Mouse (Mus musculus): ENCODE results near the gene H2afv. TPM values are rescaled to one million over a fixed set of nuclear protein-coding genes. Genes with fewer than 3 reads are reported as not detected.

The H2afv gene
- polyA plus RNA-seq, 1 experiment from 2014 or later, result 581 TPM

GRCm38 (mm10) chr11:6404699-6405566 lies 39.3 kb downstream of the H2afv start:
- Histone ChIP-seq H3K27ac (ENCODE audit: low read length) (peak overlapping the region; percentile 75), H3K9me3 (ENCODE audit: control insufficient read depth, low read length) (no peaks in the 10 kb centered on the region), H3K27me3 (ENCODE audit: control insufficient read depth, insufficient read depth, low read depth, low read length) (no peaks in the 10 kb centered on the region), H3K4me3 (ENCODE audit: low read length) (no peak overlapping the region), H3K36me3 (ENCODE audit: control insufficient read depth, insufficient read depth, low read length) (peaks cover 33% of the 10 kb centered on the region), H3K4me2 (ENCODE audit: low read depth, low read length) (no peak overlapping the region), H3K9ac (ENCODE audit: low read length) (no peak overlapping the region; the same call in none of the 2 replicates), H3K4me1 (replicated peaks; ENCODE audit: control insufficient read depth, insufficient read depth, low read length) (peaks cover 30% of the 10 kb centered on the region)
- peak; percentile 80 for ATAC-seq (ENCODE audit: low read depth)
- WGBS, result 66% methylated on average over 9 of the region's 9 CpGs

- 91% methylated on average over 5 of the region's 5 CpGs for WGBS
- H3K27ac ChIP-seq (ENCODE audit: low read length), result peak overlapping the region; percentile 75; the same call in 1 of the 2 replicates
These were observed 40.3 kb downstream of the H2afv start for GRCm38 (mm10) chr11:6403830-6404405.

GRCm38 (mm10) chr11:6402515-6403510 lies 41.4 kb downstream of the H2afv start:
- no peak overlapping the region for H3K9ac ChIP-seq (ENCODE audit: low read length)
- H3K27me3 ChIP-seq (ENCODE audit: control insufficient read depth, insufficient read depth, low read depth, low read length), result no peaks in the 10 kb centered on the region
- no peaks in the 10 kb centered on the region for H3K9me3 ChIP-seq (ENCODE audit: control insufficient read depth, low read length)
- WGBS, result 87% methylated on average over 19 of the region's 19 CpGs
- H3K4me3 ChIP-seq (ENCODE audit: low read length), result no peak overlapping the region
- H3K4me2 ChIP-seq (ENCODE audit: low read depth, low read length), result no peak overlapping the region
- H3K27ac ChIP-seq (ENCODE audit: low read length), result no peak overlapping the region
- peaks cover 44% of the 10 kb centered on the region for H3K36me3 ChIP-seq (ENCODE audit: control insufficient read depth, insufficient read depth, low read length)
- no peak for ATAC-seq (ENCODE audit: low read depth)
- peaks cover 30% of the 10 kb centered on the region for H3K4me1 ChIP-seq (replicated peaks; ENCODE audit: control insufficient read depth, insufficient read depth, low read length)

More at GRCm38 (mm10) chr11:6403830-6404405, 40.3 kb downstream of the H2afv start:
- Histone ChIP-seq H3K4me3 (ENCODE audit: low read length) (no peak overlapping the region), H3K9me3 (ENCODE audit: control insufficient read depth, low read length) (no peaks in the 10 kb centered on the region), H3K4me2 (ENCODE audit: low read depth, low read length) (no peak overlapping the region), H3K27me3 (ENCODE audit: control insufficient read depth, insufficient read depth, low read depth, low read length) (no peaks in the 10 kb centered on the region), H3K9ac (ENCODE audit: low read length) (no peak overlapping the region; the same call in 1 of the 2 replicates), H3K4me1 (replicated peaks; ENCODE audit: control insufficient read depth, insufficient read depth, low read length) (peaks cover 30% of the 10 kb centered on the region), H3K36me3 (ENCODE audit: control insufficient read depth, insufficient read depth, low read length) (peaks cover 41% of the 10 kb centered on the region)
- ATAC-seq (ENCODE audit: low read depth), result no peak

GRCm38 (mm10) chr11:6398141-6398540 lies 46.1 kb downstream of the H2afv start:
- H3K4me3 ChIP-seq (ENCODE audit: low read length), result no peak overlapping the region
- 88% methylated on average over 10 of the region's 10 CpGs for WGBS
- no peak overlapping the region for H3K4me2 ChIP-seq (ENCODE audit: low read depth, low read length)

GRCm38 (mm10) chr11:6395565-6395964 lies 48.7 kb downstream of the H2afv start:
- ATAC-seq (ENCODE audit: low read depth), result no peak
- Histone ChIP-seq H3K9ac (ENCODE audit: low read length) (no peak overlapping the region), H3K27me3 (ENCODE audit: control insufficient read depth, insufficient read depth, low read depth, low read length) (no peaks in the 10 kb centered on the region), H3K4me2 (ENCODE audit: low read depth, low read length) (no peak overlapping the region), H3K36me3 (ENCODE audit: control insufficient read depth, insufficient read depth, low read length) (peaks cover 36% of the 10 kb centered on the region), H3K27ac (ENCODE audit: low read length) (no peak overlapping the region), H3K9me3 (ENCODE audit: control insufficient read depth, low read length) (no peaks in the 10 kb centered on the region), H3K4me1 (replicated peaks; ENCODE audit: control insufficient read depth, insufficient read depth, low read length) (peaks cover 2% of the 10 kb centered on the region; the same call in 1 of the 2 replicates), H3K4me3 (ENCODE audit: low read length) (no peak overlapping the region)
- WGBS, result 89% methylated on average over 5 of the region's 5 CpGs

More at GRCm38 (mm10) chr11:6398141-6398540, 46.1 kb downstream of the H2afv start:
- Histone ChIP-seq H3K27ac (ENCODE audit: low read length) (no peak overlapping the region), H3K9me3 (ENCODE audit: control insufficient read depth, low read length) (no peaks in the 10 kb centered on the region), H3K9ac (ENCODE audit: low read length) (no peak overlapping the region), H3K36me3 (ENCODE audit: control insufficient read depth, insufficient read depth, low read length) (peaks cover 42% of the 10 kb centered on the region), H3K27me3 (ENCODE audit: control insufficient read depth, insufficient read depth, low read depth, low read length) (no peaks in the 10 kb centered on the region), H3K4me1 (replicated peaks; ENCODE audit: control insufficient read depth, insufficient read depth, low read length) (peaks cover 2% of the 10 kb centered on the region; the same call in 1 of the 2 replicates)
- ATAC-seq (ENCODE audit: low read depth), result no peak

- no peak for ATAC-seq (ENCODE audit: low read depth)
- WGBS, result 27% methylated on average over 1 of the region's 1 CpGs
- H3K4me1 ChIP-seq (replicated peaks; ENCODE audit: control insufficient read depth, insufficient read depth, low read length), result peaks cover 11% of the 10 kb centered on the region
- 0 out of 2 replicates have a peak overlapping the region, but pooled peaks have one; percentile 31 for H3K9ac ChIP-seq (ENCODE audit: low read length)
- no peak overlapping the region for H3K4me2 ChIP-seq (ENCODE audit: low read depth, low read length)
- peak overlapping the region; percentile 68 for H3K27ac ChIP-seq (ENCODE audit: low read length)
- no peaks in the 10 kb centered on the region for H3K27me3 ChIP-seq (ENCODE audit: control insufficient read depth, insufficient read depth, low read depth, low read length)
- H3K9me3 ChIP-seq (ENCODE audit: control insufficient read depth, low read length), result no peaks in the 10 kb centered on the region
- H3K36me3 ChIP-seq (ENCODE audit: control insufficient read depth, insufficient read depth, low read length), result peaks cover 23% of the 10 kb centered on the region
- H3K4me3 ChIP-seq (ENCODE audit: low read length), result no peak overlapping the region
These were observed 50.4 kb downstream of the H2afv start for GRCm38 (mm10) chr11:6393866-6394265.

- H3K36me3 ChIP-seq (ENCODE audit: control insufficient read depth, insufficient read depth, low read length), result peaks cover 21% of the 10 kb centered on the region
- WGBS, result 64% methylated on average over 6 of the region's 6 CpGs
- H3K9ac ChIP-seq (ENCODE audit: low read length), result no peak overlapping the region
- no peak overlapping the region for H3K27ac ChIP-seq (ENCODE audit: low read length)
- peaks cover 11% of the 10 kb centered on the region for H3K4me1 ChIP-seq (replicated peaks; ENCODE audit: control insufficient read depth, insufficient read depth, low read length)
- H3K9me3 ChIP-seq (ENCODE audit: control insufficient read depth, low read length), result no peaks in the 10 kb centered on the region
- H3K4me3 ChIP-seq (ENCODE audit: low read length), result no peak overlapping the region
- H3K27me3 ChIP-seq (ENCODE audit: control insufficient read depth, insufficient read depth, low read depth, low read length), result no peaks in the 10 kb centered on the region
- H3K4me2 ChIP-seq (ENCODE audit: low read depth, low read length), result no peak overlapping the region
- no peak for ATAC-seq (ENCODE audit: low read depth)
These were observed 51.4 kb downstream of the H2afv start for GRCm38 (mm10) chr11:6392857-6393256.

- Histone ChIP-seq H3K4me3 (ENCODE audit: low read length) (no peak overlapping the region), H3K27me3 (ENCODE audit: control insufficient read depth, insufficient read depth, low read depth, low read length) (no peaks in the 10 kb centered on the region), H3K9me3 (ENCODE audit: control insufficient read depth, low read length) (no peaks in the 10 kb centered on the region), H3K36me3 (ENCODE audit: control insufficient read depth, insufficient read depth, low read length) (peaks cover 10% of the 10 kb centered on the region; the same call in 1 of the 2 replicates), H3K9ac (ENCODE audit: low read length) (no peak overlapping the region), H3K4me2 (ENCODE audit: low read depth, low read length) (no peak overlapping the region), H3K27ac (ENCODE audit: low read length) (no peak overlapping the region), H3K4me1 (replicated peaks; ENCODE audit: control insufficient read depth, insufficient read depth, low read length) (peaks cover 11% of the 10 kb centered on the region)
- WGBS, result 75% methylated on average over 8 of the region's 8 CpGs
- no peak for ATAC-seq (ENCODE audit: low read depth)
These were observed 52.5 kb downstream of the H2afv start for GRCm38 (mm10) chr11:6391516-6392276.
